Mouse (Mus musculus) testis, adult 10 weeks (tissue): ENCODE data around the gene Atp1a3. TPM values are rescaled to one million over a fixed set of nuclear protein-coding genes. Genes with fewer than 3 reads are reported as not detected.

Source experiments
- polyA plus RNA-seq: library from polyadenylated mRNA; stranded (reverse); fragments of 350-450 nt; fragmentation: Illumina TruSeq; extraction: RNeasy Lipid Tissue Mini Kit (QIAGEN cat#74804); gene quantifications from one replicate; pipeline ENCODE4 v1.2.3, GENCODE M21; 2014; ENCODE audit warnings: low read depth, low replicate concordance

Gene Atp1a3
- polyA plus RNA-seq, result 0.17 TPM

DNA sequence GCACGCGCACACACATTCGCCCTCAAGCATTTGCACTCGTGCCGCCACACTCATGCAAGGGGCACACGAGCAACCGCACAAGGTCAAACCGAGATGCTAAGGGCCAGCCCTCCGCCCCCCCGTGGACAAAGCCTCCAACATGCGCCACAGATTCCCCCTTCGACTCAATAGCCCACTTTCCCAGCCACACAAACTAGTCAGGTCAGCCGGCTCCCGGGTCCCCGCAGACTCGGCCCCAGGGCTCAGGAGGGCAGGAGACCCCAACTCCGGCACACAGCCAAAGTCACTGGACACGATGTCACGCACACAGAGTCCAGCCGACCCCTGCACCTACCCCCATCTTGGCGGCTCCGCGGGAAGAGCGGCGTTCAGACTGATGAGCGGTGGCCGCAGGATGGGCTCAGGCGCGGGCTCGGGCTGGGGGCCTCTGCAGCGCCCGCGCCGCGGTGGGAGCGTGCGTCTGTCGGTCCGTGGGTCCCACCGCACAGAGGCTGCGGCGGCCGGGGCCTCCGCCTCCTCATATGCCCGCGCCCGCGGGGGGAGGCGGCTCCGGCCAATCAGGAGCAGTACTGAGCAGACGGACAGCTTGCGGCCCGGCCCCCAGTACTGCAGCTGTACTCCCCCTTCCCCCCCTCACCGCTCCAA lies at the start of gene Atp1a3:
Atp1a3 (minus strand) TSS at position 538 of the 645 bp plus-strand sequence.

DNA sequence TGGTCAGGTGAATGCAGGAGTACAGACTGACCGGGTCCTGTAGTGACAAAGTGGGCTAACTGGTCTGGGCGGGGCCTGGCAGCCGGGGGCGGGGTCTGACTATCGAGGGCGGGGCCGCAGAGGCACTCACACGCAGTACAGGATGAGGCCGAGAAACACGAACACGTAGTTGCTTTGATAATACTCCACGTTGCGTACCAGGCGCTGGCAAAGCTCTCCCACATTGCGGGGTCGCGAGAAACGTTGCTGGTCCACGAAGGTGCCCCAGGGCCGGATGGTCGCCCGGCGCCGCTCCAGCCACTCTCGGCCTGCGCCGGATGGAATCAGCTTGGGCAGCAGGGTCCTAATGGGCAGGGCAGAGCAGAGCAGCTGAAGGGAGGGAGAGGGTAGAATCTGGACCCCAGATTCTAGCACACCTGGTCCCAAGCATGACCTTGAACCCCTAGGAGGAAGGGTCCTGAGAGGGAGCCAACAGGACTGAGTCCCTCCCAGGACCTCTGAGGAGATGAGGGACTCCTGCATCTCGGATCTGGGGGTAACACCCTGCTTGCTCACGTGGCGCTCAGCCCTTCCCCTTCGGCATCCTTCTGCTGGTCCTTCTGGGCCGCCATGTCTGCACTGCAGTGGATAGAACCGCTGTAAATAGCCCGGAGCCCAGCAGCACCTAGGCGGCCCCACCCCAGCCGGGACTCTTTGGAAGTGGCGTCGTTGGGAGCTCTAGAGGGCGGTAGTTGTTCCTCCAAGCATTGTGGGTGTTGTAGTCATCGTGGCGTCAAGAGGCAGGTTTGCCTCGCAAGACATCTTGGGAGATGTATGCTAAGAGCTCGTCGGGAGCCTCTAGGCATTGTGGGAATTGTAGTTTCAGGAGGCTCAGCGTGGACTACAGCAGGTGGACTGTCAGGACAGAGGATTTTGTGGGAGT lies 33.5 kb downstream of the Atp1a3 start, which contains the start of gene Rabac1:
Rabac1 (minus strand) TSS at position 783 of the 922 bp plus-strand sequence.

DNA sequence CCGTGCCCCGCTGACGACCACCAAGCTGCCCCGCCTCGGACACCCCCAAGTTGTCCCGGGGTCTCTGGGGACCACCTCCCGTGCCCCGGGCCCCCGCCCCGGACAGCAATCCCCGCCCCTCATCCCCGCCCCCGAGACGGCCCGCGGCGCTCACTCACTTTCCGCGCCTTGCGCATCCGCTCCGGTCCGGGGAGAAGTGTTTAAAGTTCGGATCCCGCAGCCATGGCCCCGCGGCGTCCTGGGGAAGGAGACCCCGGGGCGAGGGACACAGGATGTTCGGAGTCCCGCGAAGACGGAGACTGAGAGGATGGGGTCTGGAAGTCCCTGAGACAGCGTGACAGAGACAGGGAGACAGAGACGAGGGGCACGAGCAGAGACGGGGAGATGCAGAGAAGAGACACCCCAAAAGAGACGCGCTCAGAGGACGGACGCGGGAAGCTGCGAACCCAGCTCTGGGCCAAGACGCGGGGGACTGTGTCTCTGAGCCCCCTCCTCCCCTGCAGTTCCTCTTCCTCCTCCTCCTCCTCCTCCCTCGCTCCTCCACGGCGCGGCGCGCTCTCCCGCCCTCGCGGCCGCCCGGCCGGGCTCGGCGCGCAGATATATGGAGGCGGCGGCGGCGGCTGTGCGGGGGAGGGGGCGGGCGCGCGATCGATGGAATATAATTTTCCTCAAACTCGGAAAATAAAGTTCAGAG lies 61.4 kb downstream of the Atp1a3 start, which contains the start of gene Gm4881:
Gm4881 (minus strand) TSS at position 238 of the 694 bp plus-strand sequence.

Other genes starting within 250 kb of the Atp1a3 start
- not detected for gene Cd177, start 245.6 kb downstream of the Atp1a3 start, polyA plus RNA-seq
- gene Ceacam10, start 228.8 kb downstream of the Atp1a3 start, polyA plus RNA-seq, result 3.1 TPM
- 1.0 TPM for gene Gm9844, start 143.7 kb downstream of the Atp1a3 start, polyA plus RNA-seq
- 180 TPM for gene Lypd4, start 136.0 kb downstream of the Atp1a3 start, polyA plus RNA-seq
- 21.6 TPM for gene Dmrtc2, start 135.9 kb downstream of the Atp1a3 start, polyA plus RNA-seq
- 14.6 TPM for gene Rps19, start 121.6 kb downstream of the Atp1a3 start, polyA plus RNA-seq
- gene Cd79a, start 108.6 kb downstream of the Atp1a3 start, polyA plus RNA-seq, result not detected
- 0.83 TPM for gene Arhgef1, start 103.0 kb downstream of the Atp1a3 start, polyA plus RNA-seq
- not detected for gene Gm4881, start 61.5 kb downstream of the Atp1a3 start, polyA plus RNA-seq
- gene Rabac1, start 33.2 kb downstream of the Atp1a3 start, polyA plus RNA-seq, result 0.31 TPM
- gene Grik5, start 66.4 kb upstream of the Atp1a3 start, polyA plus RNA-seq, result 2.1 TPM
- 4.3 TPM for gene Zfp574, start 66.6 kb upstream of the Atp1a3 start, polyA plus RNA-seq
- gene Pou2f2, start 173.8 kb upstream of the Atp1a3 start, polyA plus RNA-seq, result 3.8 TPM
- gene Dedd2, start 214.7 kb upstream of the Atp1a3 start, polyA plus RNA-seq, result 0.43 TPM
- 2.7 TPM for gene Zfp526, start 215.5 kb upstream of the Atp1a3 start, polyA plus RNA-seq
- gene Gsk3a, start 231.9 kb upstream of the Atp1a3 start, polyA plus RNA-seq, result 10.8 TPM
- 2.1 TPM for gene Erf, start 244.8 kb upstream of the Atp1a3 start, polyA plus RNA-seq